Mouse (Mus musculus): ENCODE measurements at regions not wholly inside any gene's neighbourhood (a gene's known extent, or its start where the extent isn't known, plus 50 kb on each side); places are given as distances from the start of the nearest gene placed in this dataset.

DNA sequence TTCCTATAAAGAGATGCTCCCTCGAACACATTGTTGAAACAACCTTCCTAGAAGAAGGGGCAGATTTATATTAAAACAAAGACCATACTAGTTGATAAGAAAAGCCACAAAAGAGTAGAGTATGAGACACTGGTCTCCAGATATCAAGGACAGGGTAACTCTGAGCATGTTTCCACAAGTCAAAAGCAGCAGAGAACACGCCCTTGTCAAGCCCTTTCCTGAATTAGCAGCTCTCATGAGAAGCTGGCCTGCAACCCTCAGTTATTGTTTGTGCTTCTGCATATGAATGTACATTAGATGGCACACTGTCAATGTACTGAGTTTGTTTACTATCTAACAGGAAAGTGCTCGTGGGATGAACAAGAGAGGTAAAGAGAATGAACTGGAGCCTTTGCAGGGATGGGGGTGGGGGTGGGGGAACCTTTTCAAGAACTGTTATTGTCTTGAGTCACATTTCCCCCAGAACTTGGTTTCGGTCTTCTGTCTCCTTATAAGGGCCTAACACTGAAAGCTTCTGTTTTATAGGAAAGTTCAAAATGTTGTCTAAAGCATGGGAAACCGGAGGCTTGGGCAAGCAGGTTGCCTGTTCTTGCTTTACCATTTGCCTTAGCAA is 228.6 kb upstream of the Zpld1 start:
- TF ChIP-seq CTCF (IDR thresholded peaks at IDR 0.05; ENCODE audit: borderline replicate concordance, insufficient read depth, low read length) (no peak), POLR2A (IDR thresholded peaks at IDR 0.05; ENCODE audit: low read depth, low read length) (no peak)
